Mouse (Mus musculus) embryonic fibroblast, embryonic 13.5 days (primary cell): ENCODE results near the gene Fam83b. TPM values are rescaled to one million over a fixed set of nuclear protein-coding genes. Genes with fewer than 3 reads are reported as not detected.

ENCODE experiments used
- H3K27ac ChIP-seq: 2 replicates; pipeline ENCODE4 v1.5.1; 2012; ENCODE audit warnings: low read length, control low read depth, inconsistent platforms; ENCODE audit not compliant: insufficient read depth
- H3K4me1 ChIP-seq: 2 replicates; pipeline ENCODE4 v1.6.1; 2011; ENCODE audit warnings: low read length; ENCODE audit not compliant: control insufficient read depth, insufficient read depth
- H3K4me3 ChIP-seq: 2 replicates; pipeline ENCODE4 v1.5.1; 2011; ENCODE audit warnings: mild to moderate bottlenecking, control low read depth, low read length; ENCODE audit not compliant: insufficient read depth
- CTCF ChIP-seq: IDR thresholded peaks from 2 replicates; pipeline ENCODE4 v1.5.1; 2011; ENCODE audit warnings: mild to moderate bottlenecking, control low read depth, low read length, moderate library complexity, borderline replicate concordance; ENCODE audit not compliant: insufficient read depth
- POLR2A ChIP-seq: IDR thresholded peaks from 2 replicates; pipeline ENCODE4 v1.6.1; 2011; ENCODE audit warnings: low read depth, mild to moderate bottlenecking, control low read depth, low read length, moderate library complexity
- polyA plus RNA-seq: library from polyadenylated mRNA; stranded (reverse); fragments of >200 nt; gene quantifications from 2 replicates; pipeline ENCODE4 v1.2.4, GENCODE M21; 2011; ENCODE audit warnings: low read depth; ENCODE audit not compliant: missing spikeins, insufficient read length

Gene Fam83b
- polyA plus RNA-seq, 1 experiment: not detected

DNA sequence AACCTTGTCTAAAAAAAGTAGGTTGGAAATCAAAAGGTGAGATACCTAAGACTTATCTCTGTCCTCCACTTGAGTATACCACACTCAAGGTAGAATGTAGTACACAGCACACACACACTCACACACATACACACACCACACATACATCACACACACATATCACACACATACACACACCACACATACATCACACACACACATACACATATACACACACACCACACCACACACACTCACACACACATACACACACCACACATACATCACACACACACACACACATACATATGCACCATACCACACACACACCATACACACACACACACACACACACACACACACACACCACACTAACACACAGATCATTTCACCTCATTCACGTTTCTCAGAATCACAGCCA lies 2.8 kb downstream of the Fam83b start:
- Histone ChIP-seq H3K4me3 (no peak overlapping the region), H3K27ac (no peak overlapping the region)

DNA sequence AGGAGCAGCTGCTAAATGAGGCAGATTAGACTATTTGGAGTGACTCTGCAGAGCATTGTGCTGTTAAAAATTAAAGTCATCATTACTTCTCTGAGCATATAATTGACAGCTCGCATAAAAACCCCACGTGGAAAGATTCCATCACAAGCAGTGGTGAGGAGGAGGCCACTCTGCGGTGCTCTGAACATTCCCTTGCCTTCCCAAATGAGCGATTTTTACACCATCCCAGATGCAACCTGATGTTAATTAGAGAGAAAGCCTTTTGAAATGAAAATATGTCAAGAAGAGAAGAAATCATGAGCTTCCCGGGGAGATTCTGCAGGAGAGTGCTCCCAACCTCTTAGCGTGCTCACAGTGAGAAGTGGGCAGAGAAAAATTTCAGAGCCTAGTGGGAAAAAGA lies 4.1 kb downstream of the Fam83b start:
- TF ChIP-seq POLR2A (no peak), CTCF (no peak)
- Histone ChIP-seq H3K4me1 (no peaks in the 10 kb centered on the region; the same call in 1 of the 2 replicates), H3K27ac (no peak overlapping the region), H3K4me3 (no peak overlapping the region)

More for the DNA sequence above, 2.8 kb downstream of the Fam83b start:
- no peaks in the 10 kb centered on the region; the same call in 1 of the 2 replicates for H3K4me1 ChIP-seq
- TF ChIP-seq CTCF (0 out of 2 replicates have a peak, but pooled peaks have one; percentile 4), POLR2A (no peak)

DNA sequence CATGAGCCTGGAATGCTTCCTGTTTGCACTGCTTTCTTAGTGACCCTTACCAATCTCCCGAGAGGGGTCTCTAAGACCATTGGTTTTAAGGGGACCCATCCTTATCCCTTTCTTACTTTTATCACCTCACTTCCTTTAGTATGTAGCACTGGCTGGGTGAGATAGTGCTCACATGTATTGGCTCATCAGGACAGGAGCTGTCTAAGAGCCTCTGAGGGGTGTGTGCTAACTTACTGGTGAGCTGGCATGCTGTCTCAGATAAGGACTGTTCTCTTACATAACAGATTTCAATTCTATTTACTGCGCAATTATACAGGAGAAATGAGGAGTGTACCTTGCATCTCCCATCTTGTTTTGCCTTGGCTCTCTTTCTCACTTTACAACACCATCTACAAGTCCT lies 7.7 kb downstream of the Fam83b start:
- no peak for TF ChIP-seq CTCF
- no peak for TF ChIP-seq POLR2A

DNA sequence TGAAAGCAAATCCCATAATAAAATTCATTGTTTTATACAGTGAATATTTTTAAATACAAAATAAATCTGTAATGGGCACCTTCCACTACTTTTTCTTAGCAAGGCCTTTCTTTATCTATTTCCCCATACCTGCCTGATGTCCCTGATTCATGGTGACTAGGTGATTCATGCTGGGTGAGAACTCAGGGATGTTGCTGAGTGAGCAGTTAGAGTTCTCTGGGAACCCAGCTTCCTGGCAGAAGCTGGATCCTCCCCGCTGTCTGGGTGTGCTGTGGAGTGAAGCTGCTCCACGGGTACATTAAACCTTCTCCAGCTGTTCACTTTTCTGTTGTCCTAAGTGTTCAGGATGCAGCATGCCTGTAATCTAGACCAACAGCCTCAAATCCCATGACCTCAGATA lies 13.2 kb downstream of the Fam83b start:
- H3K4me3 ChIP-seq: no peak overlapping the region
- TF ChIP-seq CTCF (no peak), POLR2A (no peak)
- H3K4me1 ChIP-seq: no peaks in the 10 kb centered on the region
- H3K27ac ChIP-seq: no peak overlapping the region

More for the DNA sequence above, 7.7 kb downstream of the Fam83b start:
- Histone ChIP-seq H3K4me3 (no peak overlapping the region), H3K27ac (no peak overlapping the region), H3K4me1 (no peaks in the 10 kb centered on the region)

DNA sequence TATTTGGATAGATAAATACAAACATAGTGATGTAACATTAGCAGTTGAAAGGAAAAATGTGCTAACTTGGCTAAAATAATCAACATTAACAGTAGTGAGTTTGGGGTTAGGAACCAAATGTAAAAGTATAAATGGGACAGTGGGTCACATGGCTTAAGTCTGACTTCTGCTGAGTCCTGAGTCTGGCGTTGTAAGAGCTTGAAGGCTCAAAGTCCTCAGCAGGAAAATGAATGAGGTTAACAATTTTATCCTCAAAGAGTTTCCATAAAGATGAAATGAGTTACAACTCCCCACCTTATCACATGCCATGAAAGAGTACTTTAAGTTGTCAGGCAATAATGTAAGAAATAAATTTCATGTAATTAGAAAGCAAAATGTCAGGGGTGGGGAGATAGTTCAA lies 13.8 kb downstream of the Fam83b start:
- H3K4me3 ChIP-seq: no peak overlapping the region
- no peak overlapping the region for H3K27ac ChIP-seq
- no peaks in the 10 kb centered on the region for H3K4me1 ChIP-seq
- TF ChIP-seq CTCF: no peak
- TF ChIP-seq POLR2A: no peak

DNA sequence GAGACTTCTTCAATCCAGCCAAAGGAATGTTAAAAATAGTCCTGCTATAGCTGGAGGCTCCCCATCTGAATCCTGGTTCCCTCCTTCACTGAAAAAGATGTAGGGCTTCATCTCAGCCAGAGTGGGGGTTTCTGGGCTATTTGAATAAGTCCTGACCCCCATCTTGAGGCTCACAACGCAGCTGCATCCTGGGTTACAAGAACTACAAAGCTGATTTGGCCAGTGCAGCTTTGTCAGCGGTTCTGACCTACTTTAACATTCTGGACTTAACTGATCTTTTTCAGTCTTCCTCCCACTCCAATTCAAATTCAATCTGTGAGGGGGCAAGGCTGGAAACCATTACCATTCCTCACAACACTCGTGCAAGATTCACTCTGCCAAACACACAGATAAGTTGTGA lies 20.2 kb downstream of the Fam83b start:
- TF ChIP-seq CTCF: no peak
- no peak for TF ChIP-seq POLR2A
- Histone ChIP-seq H3K4me3 (no peak overlapping the region), H3K4me1 (no peaks in the 10 kb centered on the region), H3K27ac (no peak overlapping the region)

DNA sequence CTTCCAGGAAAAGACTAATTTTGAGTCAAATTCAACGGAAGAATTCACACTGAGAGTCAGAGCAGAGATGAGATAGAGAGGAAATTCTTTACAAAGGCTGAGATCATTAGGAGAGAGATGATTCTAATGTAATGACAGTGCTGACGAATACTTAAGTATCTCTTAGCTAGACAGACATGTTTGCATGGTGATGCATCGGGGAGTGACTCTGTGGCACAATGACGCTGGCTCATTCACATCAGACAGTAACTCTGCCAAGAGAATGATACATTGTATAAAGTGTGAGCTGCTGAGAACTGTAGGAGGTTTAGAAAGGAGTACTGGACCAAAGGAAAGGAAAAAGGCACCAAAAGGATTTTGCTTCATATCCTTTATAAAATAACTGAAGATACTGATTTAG lies 26.2 kb downstream of the Fam83b start:
- no peak overlapping the region for H3K4me3 ChIP-seq
- no peak for TF ChIP-seq POLR2A
- no peak for TF ChIP-seq CTCF
- no peaks in the 10 kb centered on the region for H3K4me1 ChIP-seq
- no peak overlapping the region for H3K27ac ChIP-seq

DNA sequence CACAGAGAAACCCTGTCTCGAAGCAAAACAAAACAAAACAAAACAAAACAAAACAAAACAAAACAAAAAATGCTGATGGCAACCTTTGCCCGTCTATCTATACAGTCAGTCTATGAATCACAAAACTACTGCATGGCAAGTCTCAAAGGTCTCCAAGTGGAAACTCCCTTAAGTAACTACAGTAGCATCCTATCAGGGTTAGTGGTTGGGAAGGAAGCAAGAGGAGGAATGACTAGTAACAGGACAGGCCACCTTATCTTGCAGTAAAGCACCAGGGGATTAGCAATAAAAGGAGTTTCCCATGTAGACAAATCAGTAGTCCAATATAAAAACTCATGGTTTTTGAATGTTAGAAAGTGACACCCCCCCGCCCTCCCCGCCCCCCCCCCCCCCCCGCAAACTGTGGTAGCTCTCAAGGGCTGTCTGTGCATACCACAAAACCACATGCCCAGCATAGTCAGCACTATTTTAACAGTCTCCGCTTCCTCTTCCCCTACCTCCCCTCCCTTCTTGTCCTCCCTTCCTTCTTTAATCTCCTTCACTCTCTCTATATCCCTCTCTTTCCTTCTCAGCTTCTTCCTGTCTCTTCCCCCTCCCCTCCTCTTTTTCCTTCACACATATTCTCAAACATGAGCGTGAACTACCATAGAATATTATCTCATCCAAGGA lies 26.8 kb downstream of the Fam83b start:
- H3K4me3 ChIP-seq: no peak overlapping the region
- no peak for TF ChIP-seq POLR2A
- no peak for TF ChIP-seq CTCF
- H3K27ac ChIP-seq: no peak overlapping the region; the same call in 1 of the 2 replicates
- no peaks in the 10 kb centered on the region for H3K4me1 ChIP-seq

DNA sequence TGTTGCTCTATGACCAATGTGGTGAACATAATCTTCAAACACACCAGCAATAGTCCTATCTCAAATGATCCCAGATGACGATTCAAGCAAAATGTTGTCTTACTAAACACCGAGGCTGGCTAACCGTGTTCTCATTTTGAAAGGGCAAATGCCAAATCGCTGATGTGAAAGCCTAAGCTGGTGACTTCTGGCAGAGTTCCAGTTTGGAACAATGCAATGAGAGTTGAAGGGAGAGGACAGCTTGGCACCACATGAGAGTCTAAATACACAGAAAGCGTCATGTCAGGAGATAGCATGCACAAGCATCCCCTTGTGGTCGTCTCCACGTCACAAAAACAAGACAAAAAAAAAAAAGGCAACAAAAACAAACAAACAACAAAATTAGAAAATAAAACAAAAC lies 27.6 kb downstream of the Fam83b start:
- Histone ChIP-seq H3K4me3 (no peak overlapping the region), H3K4me1 (no peaks in the 10 kb centered on the region), H3K27ac (no peak overlapping the region)
- no peak for TF ChIP-seq POLR2A

DNA sequence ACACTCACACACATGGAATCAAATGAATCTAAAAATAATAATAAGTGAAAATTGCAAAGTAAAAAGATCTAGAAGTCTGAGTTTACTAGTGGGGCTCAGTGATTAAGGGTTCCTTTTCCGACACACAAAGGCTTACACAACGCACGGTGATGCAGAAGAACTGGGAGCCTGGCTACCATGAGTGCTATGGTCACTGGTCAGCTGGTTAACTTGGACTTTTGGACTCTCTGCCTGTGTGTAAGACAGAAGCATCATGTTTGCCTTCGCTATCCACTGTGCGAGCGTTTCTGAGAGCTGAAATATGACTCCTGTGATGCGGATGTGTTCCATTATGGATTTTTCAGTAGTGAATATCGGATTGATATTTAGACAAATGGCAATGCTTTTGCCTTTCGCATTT lies 30.9 kb downstream of the Fam83b start:
- Histone ChIP-seq H3K27ac (no peak overlapping the region), H3K4me3 (no peak overlapping the region), H3K4me1 (no peaks in the 10 kb centered on the region)
- TF ChIP-seq POLR2A (no peak), CTCF (no peak)

DNA sequence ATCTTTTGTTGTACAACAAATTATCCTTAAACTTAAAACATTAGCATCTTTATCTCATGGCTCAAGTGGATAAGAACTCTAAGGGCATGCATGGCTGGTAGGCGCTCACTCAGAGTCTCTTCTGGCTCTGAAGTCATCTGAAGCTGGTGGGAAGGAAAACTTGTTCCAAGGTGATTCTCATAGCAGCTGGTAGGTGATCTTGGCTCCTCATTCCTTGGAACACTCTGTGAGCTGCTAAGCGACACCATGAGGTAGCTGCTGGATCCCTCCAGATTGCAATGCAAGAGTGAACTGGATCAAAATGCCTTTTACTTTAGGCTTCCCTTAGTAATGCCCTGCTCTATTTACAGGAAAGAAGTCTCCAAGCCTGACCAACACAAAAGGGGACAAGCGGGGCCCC lies 34.5 kb downstream of the Fam83b start:
- no peak overlapping the region for H3K4me3 ChIP-seq
- no peaks in the 10 kb centered on the region for H3K4me1 ChIP-seq
- H3K27ac ChIP-seq: no peak overlapping the region
- TF ChIP-seq CTCF (no peak), POLR2A (no peak)

DNA sequence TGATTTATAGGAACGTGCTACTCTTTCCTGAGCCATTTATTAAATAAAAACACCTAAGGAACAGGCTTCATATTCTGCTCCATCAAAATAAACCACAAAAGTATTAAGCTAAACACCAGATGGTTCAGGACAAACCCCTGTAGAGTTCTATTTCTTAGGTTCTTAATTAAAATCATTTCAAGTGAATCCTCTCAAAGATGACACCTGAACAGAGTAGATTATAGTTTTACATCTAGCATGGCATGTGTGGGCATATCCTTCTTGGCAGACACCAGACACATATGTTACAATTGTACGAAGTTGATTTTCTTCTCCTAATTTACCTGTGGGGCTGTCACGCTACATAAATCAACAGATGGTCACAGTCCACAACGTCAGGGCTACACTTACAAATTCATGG lies 35.5 kb downstream of the Fam83b start:
- Histone ChIP-seq H3K4me3 (no peak overlapping the region), H3K4me1 (no peaks in the 10 kb centered on the region), H3K27ac (no peak overlapping the region)
- no peak for TF ChIP-seq CTCF
- no peak for TF ChIP-seq POLR2A
